Mouse (Mus musculus) olfactory bulb, adult 2 months (tissue): Measurements from ENCODE around the gene Ralbp1. TPM values are rescaled to one million over a fixed set of nuclear protein-coding genes. Genes with fewer than 3 reads are reported as not detected.

ENCODE experiments used
- H3K27ac ChIP-seq: fragments of 200-500 bp; 2 replicates; pipeline ENCODE4 v1.5.1; 2012; ENCODE audit warnings: low read depth, low read length; ENCODE audit not compliant: insufficient read depth
- H3K4me1 ChIP-seq: fragments of 200-500 bp; 2 replicates; pipeline ENCODE4 v1.6.1; 2012; ENCODE audit warnings: low read length; ENCODE audit not compliant: control insufficient read depth, insufficient read depth
- H3K4me3 ChIP-seq: fragments of 200-500 bp; 2 replicates; pipeline ENCODE4 v1.5.1; 2012; ENCODE audit warnings: mild to moderate bottlenecking, low read depth, low read length, moderate library complexity; ENCODE audit not compliant: insufficient read depth
- CTCF ChIP-seq: fragments of 200-500 bp; IDR thresholded peaks from 2 replicates; pipeline ENCODE4 v1.5.1; 2012; ENCODE audit warnings: low read depth, mild to moderate bottlenecking, low read length, moderate library complexity; ENCODE audit not compliant: insufficient read depth
- POLR2A ChIP-seq: fragments of 200-500 bp; IDR thresholded peaks from 2 replicates; pipeline ENCODE4 v1.6.1; 2012; ENCODE audit warnings: mild to moderate bottlenecking, low read depth, low read length, moderate library complexity; ENCODE audit not compliant: insufficient read depth
- WGBS: fragments of 180-500 bp; shearing (Covaris S2); methylation state at CpG from one replicate; pipeline ENCODE4 v1.1.7; 2018; 5-methylcytosine and 5-hydroxymethylcytosine counted together
- polyA plus RNA-seq: library from polyadenylated mRNA; stranded (reverse); fragments of >200 nt; gene quantifications from 2 replicates; pipeline ENCODE4 v1.2.4, GENCODE M21; 2012; ENCODE audit warnings: low replicate concordance; ENCODE audit not compliant: missing spikeins, insufficient read depth, insufficient read length

The Ralbp1 gene
- polyA plus RNA-seq, 1 experiment: not detected

DNA sequence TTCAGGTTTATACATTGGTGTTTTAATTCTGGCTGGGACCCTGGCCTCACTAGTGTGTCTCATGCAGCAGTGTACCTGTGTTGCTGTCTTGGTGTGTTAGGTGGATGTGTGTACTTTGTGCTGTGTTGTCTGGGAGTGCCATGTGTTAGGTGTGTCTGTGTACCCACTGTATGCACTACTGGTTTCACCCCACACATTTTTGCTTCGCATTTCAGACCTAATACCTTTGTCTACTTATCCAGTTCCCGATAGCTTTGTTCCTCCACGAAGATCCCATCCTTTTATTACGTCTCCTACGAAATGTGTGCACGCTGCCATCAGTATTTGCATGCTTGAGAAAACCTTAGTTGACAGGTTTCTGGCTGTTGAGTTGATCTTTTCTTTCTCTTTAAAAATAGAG is 85.1 kb downstream of the Ralbp1 start:
- Histone ChIP-seq H3K4me1 (peaks cover 7% of the 10 kb centered on the region), H3K4me3 (no peak overlapping the region), H3K27ac (no peak overlapping the region)
- WGBS: 86% methylated on average over 6 of the region's 6 CpGs
- no peak for TF ChIP-seq CTCF
- TF ChIP-seq POLR2A: no peak

DNA sequence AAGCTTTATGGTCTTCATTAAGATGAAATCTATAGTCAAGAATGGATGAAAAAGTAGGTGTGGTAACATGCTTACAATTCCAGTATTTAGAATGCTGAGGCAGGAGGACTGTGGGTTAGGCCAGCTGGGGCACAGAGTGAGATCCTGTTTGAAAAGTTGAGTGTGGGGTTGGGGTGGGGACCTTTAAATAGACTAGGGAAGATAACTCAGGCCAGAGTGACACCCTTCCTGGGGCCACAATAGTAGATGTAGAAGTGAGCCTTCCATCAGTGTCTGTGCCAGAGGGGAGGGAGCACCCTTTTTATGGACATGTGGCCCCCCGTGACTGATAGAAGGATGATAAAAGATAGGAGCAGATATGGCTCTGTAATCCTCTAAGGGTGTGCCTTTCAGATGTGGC is 86.2 kb downstream of the Ralbp1 start:
- Histone ChIP-seq H3K4me1 (peaks cover 7% of the 10 kb centered on the region), H3K27ac (no peak overlapping the region), H3K4me3 (no peak overlapping the region)
- WGBS: 89% methylated on average over 1 of the region's 1 CpGs
- TF ChIP-seq POLR2A: no peak
- TF ChIP-seq CTCF: no peak

GRCm38 (mm10) chr17:65798446-65798845 is 87.2 kb downstream of the Ralbp1 start:
- TF ChIP-seq CTCF: no peak
- no peak for TF ChIP-seq POLR2A
- H3K27ac ChIP-seq: no peak overlapping the region
- 68% methylated on average over 4 of the region's 4 CpGs for WGBS
- peaks cover 7% of the 10 kb centered on the region for H3K4me1 ChIP-seq
- H3K4me3 ChIP-seq: no peak overlapping the region

Other genes starting within 250 kb of the Ralbp1 start
- gene Txndc2, start 243.6 kb downstream of the Ralbp1 start, polyA plus RNA-seq: not detected in 2 replicates
- not detected in 2 replicates for gene Rab31, start 113.0 kb downstream of the Ralbp1 start, polyA plus RNA-seq
- gene Ppp4r1, start 103.2 kb downstream of the Ralbp1 start, polyA plus RNA-seq: not detected in 2 replicates
- gene Twsg1, start 65.4 kb upstream of the Ralbp1 start, polyA plus RNA-seq: not detected in 2 replicates
- 70.3 TPM in 1 of 2 replicates, not detected in the other for gene Ankrd12, start 191.3 kb upstream of the Ralbp1 start, polyA plus RNA-seq
- not detected in 2 replicates for gene Ndufv2, start 215.8 kb upstream of the Ralbp1 start, polyA plus RNA-seq
- not detected in 2 replicates for gene Washc1, start 225.7 kb upstream of the Ralbp1 start, polyA plus RNA-seq
- gene Ddx11, start 237.7 kb upstream of the Ralbp1 start, polyA plus RNA-seq: not detected in 2 replicates